Mouse (Mus musculus) heart, adult 2 months (tissue): ENCODE results near the gene Fut7.

Experiments
- CTCF ChIP-seq: fragments of 200-600 bp; IDR thresholded peaks from 2 replicates; pipeline ENCODE4 v1.8.1; 2022; ENCODE audit warnings: antibody characterized with exemption, mild to moderate bottlenecking, moderate library complexity
- EP300 ChIP-seq: fragments of 200-500 bp; IDR thresholded peaks from 2 replicates; pipeline ENCODE4 v1.6.1; 2011; ENCODE audit warnings: low read depth, low read length, control low read depth; ENCODE audit not compliant: insufficient read depth
- POLR2A ChIP-seq: fragments of 200-500 bp; IDR thresholded peaks from 2 replicates; pipeline ENCODE4 v1.6.1; 2011; ENCODE audit warnings: mild to moderate bottlenecking, low read depth, low read length, control low read depth; ENCODE audit not compliant: insufficient read depth

- no peak for TF ChIP-seq CTCF
- TF ChIP-seq EP300, result no peak
- no peak for TF ChIP-seq POLR2A
Measured at GRCm38 (mm10) chr2:25460135-25460534, 37.1 kb downstream of the Fut7 start.
